Mouse (Mus musculus) spleen, postnatal 10 days (tissue): ENCODE measurements around the gene Vmn1r47.
"Not testable (repeated sequence)": the region's sequence is repeated elsewhere in the genome, so short reads cannot be mapped to it uniquely, and the experiment has no call there.

ENCODE experiments used
- DNase-seq, 2 experiments: peaks; one replicate each; pipeline ENCODE4 v3.0.0; 2021 to 2022; ENCODE audit warnings: low spot score in 2 of 2

Vmn1r47 gene

GRCm38 (mm10) chr6:90015847-90016246 is at the start of gene Vmn1r47:
Vmn1r47 (plus strand) TSS chr6:90016147.
- not testable (repeated sequence) for DNase-seq

DNA sequence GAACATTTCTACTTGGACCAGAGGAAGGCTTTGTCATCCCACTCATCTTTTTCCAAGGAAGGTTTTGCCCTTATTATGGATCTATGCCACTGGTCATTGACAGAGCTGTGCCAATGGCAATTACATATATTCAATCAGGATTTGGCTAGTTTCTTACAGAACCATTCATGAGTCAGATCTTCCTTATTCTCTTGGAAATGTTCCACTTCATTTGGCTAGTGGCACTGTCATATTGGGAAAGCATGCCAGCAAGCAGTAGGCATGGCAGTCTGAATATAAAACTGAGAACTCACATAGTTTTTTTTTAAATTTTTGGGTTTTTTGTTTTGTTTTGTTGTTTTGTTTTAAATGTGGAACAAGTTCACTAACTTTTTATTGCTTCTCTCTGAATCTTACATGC is 49.6 kb upstream of the Vmn1r47 start:
- DNase-seq: no peak

- DNase-seq: no peak
Observed at GRCm38 (mm10) chr6:89969013-89969412, 46.9 kb upstream of the Vmn1r47 start, which contains the start of gene Vmn1r46. Vmn1r46 (plus strand) TSS chr6:89969313.

- no peak for DNase-seq
Observed at GRCm38 (mm10) chr6:89985989-89986388, 30.0 kb upstream of the Vmn1r47 start.

- DNase-seq: not testable (repeated sequence)
Observed at GRCm38 (mm10) chr6:90036741-90037140, 20.8 kb downstream of the Vmn1r47 start, which contains the start of gene Vmn1r48. Vmn1r48 (minus strand) TSS chr6:90036841.
